Mouse (Mus musculus): Measurements from ENCODE around the gene Tmem135. TPM values are rescaled to one million over a fixed set of nuclear protein-coding genes. Genes with fewer than 3 reads are reported as not detected.

The Tmem135 gene
- polyA plus RNA-seq, 1 experiment, result 203 TPM

DNA sequence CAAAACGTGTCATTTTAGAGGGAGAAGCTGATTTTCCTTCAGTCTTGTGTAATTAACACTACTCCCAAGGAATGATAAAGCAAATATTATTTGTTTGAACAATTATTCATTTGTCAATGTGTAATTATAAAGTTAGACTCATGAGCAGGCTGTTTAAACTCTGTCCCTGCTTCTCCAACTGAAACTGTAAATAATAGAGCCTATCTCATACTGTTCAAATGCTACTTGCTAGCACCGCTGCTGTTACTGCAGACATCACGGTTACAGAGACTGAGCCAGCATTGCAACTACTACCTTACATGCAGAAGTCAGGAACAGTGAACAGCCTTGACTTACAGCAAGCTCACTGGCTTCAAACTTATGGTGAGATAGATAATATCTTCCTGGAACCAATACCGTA, 229.6 kb downstream of the Tmem135 start:
- TF ChIP-seq CTCF (IDR thresholded peaks at IDR 0.05; ENCODE audit: extremely low read depth, insufficient read length, insufficient replicate concordance, low read depth, low read length), result no peak
- no peak for TF ChIP-seq POLR2A (IDR thresholded peaks at IDR 0.05; ENCODE audit: low read depth, low read length)
- Histone ChIP-seq H3K36me3 (ENCODE audit: control insufficient read depth, insufficient read depth, low read length) (no peaks in the 10 kb centered on the region), H3K4me1 (ENCODE audit: control insufficient read depth, insufficient read depth, insufficient read length, low read length) (no peaks in the 10 kb centered on the region), H3K27me3 (ENCODE audit: control insufficient read depth, insufficient read depth, low read length) (no peaks in the 10 kb centered on the region), H3K4me3 (ENCODE audit: low read depth, low read length) (no peak overlapping the region), H3K27ac (ENCODE audit: insufficient read depth, low read depth, low read length) (no peak overlapping the region)
- WGBS, result 70% methylated on average over 4 of the region's 4 CpGs

GRCm38 (mm10) chr7:89173018-89173417, 231.0 kb downstream of the Tmem135 start:
- H3K36me3 ChIP-seq (ENCODE audit: control insufficient read depth, insufficient read depth, low read length), result no peaks in the 10 kb centered on the region
- no peaks in the 10 kb centered on the region for H3K27me3 ChIP-seq (ENCODE audit: control insufficient read depth, insufficient read depth, low read length)
- 75% methylated on average over 1 of the region's 1 CpGs for WGBS
- H3K4me3 ChIP-seq (ENCODE audit: low read depth, low read length), result no peak overlapping the region
- no peak overlapping the region for H3K27ac ChIP-seq (ENCODE audit: insufficient read depth, low read depth, low read length)
- no peaks in the 10 kb centered on the region for H3K4me1 ChIP-seq (ENCODE audit: control insufficient read depth, insufficient read depth, insufficient read length, low read length)
- TF ChIP-seq CTCF (IDR thresholded peaks at IDR 0.05; ENCODE audit: extremely low read depth, insufficient read length, insufficient replicate concordance, low read depth, low read length) (no peak), POLR2A (IDR thresholded peaks at IDR 0.05; ENCODE audit: low read depth, low read length) (no peak)

- no peak for TF ChIP-seq POLR2A (IDR thresholded peaks at IDR 0.05; ENCODE audit: low read depth, low read length)
- TF ChIP-seq CTCF (IDR thresholded peaks at IDR 0.05; ENCODE audit: extremely low read depth, insufficient read length, insufficient replicate concordance, low read depth, low read length), result no peak
- Histone ChIP-seq H3K27ac (ENCODE audit: insufficient read depth, low read depth, low read length) (no peak overlapping the region), H3K4me1 (ENCODE audit: control insufficient read depth, insufficient read depth, insufficient read length, low read length) (no peaks in the 10 kb centered on the region), H3K27me3 (ENCODE audit: control insufficient read depth, insufficient read depth, low read length) (no peaks in the 10 kb centered on the region), H3K4me3 (ENCODE audit: low read depth, low read length) (no peak overlapping the region), H3K36me3 (ENCODE audit: control insufficient read depth, insufficient read depth, low read length) (no peaks in the 10 kb centered on the region)
- WGBS, result 90% methylated on average over 4 of the region's 4 CpGs
Observed at GRCm38 (mm10) chr7:89171790-89172467, 232.1 kb downstream of the Tmem135 start.

DNA sequence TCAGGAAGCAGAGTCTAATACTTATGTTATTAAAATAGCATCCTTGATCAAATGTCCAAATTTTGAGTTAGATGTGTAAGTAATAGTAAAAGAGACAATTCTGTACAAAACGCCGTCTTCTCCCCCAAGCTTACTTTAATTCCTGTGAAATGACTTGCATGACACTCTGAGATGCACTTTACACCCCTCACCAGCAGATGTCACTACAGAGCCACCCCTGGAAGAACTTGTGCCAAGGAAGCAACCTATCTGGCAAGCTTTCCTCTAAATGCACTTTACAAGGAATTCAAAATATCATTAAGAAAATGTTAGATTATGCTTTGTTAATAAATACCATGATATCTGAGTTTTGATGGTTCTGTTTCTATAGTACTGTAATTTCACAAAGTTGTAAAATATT, 235.4 kb downstream of the Tmem135 start:
- TF ChIP-seq CTCF (IDR thresholded peaks at IDR 0.05; ENCODE audit: extremely low read depth, insufficient read length, insufficient replicate concordance, low read depth, low read length), result no peak
- no peak for TF ChIP-seq POLR2A (IDR thresholded peaks at IDR 0.05; ENCODE audit: low read depth, low read length)
- H3K27ac ChIP-seq (ENCODE audit: insufficient read depth, low read depth, low read length), result no peak overlapping the region
- H3K4me3 ChIP-seq (ENCODE audit: low read depth, low read length), result no peak overlapping the region
- no peaks in the 10 kb centered on the region for H3K4me1 ChIP-seq (ENCODE audit: control insufficient read depth, insufficient read depth, insufficient read length, low read length)
- 14% methylated on average over 2 of the region's 2 CpGs for WGBS
- 0 out of 2 replicates have a peak, but pooled peaks cover 3% of the 10 kb centered on the region for H3K36me3 ChIP-seq (ENCODE audit: control insufficient read depth, insufficient read depth, low read length)
- H3K27me3 ChIP-seq (ENCODE audit: control insufficient read depth, insufficient read depth, low read length), result no peaks in the 10 kb centered on the region

GRCm38 (mm10) chr7:89165528-89165927, 238.5 kb downstream of the Tmem135 start:
- no peak overlapping the region for H3K27ac ChIP-seq (ENCODE audit: insufficient read depth, low read depth, low read length)
- H3K4me1 ChIP-seq (ENCODE audit: control insufficient read depth, insufficient read depth, insufficient read length, low read length), result no peaks in the 10 kb centered on the region
- no peaks in the 10 kb centered on the region for H3K27me3 ChIP-seq (ENCODE audit: control insufficient read depth, insufficient read depth, low read length)
- H3K4me3 ChIP-seq (ENCODE audit: low read depth, low read length), result no peak overlapping the region
- TF ChIP-seq CTCF (IDR thresholded peaks at IDR 0.05; ENCODE audit: extremely low read depth, insufficient read length, insufficient replicate concordance, low read depth, low read length) (no peak), POLR2A (IDR thresholded peaks at IDR 0.05; ENCODE audit: low read depth, low read length) (no peak)
- 0 out of 2 replicates have a peak, but pooled peaks cover 3% of the 10 kb centered on the region for H3K36me3 ChIP-seq (ENCODE audit: control insufficient read depth, insufficient read depth, low read length)
- WGBS, result 82% methylated on average over 4 of the region's 4 CpGs

GRCm38 (mm10) chr7:89161610-89162378, 242.2 kb downstream of the Tmem135 start:
- TF ChIP-seq CTCF (IDR thresholded peaks at IDR 0.05; ENCODE audit: extremely low read depth, insufficient read length, insufficient replicate concordance, low read depth, low read length), result no peak
- TF ChIP-seq POLR2A (IDR thresholded peaks at IDR 0.05; ENCODE audit: low read depth, low read length), result no peak
- H3K4me3 ChIP-seq (ENCODE audit: low read depth, low read length), result no peak overlapping the region
- peaks cover 17% of the 10 kb centered on the region for H3K36me3 ChIP-seq (ENCODE audit: control insufficient read depth, insufficient read depth, low read length)
- no peaks in the 10 kb centered on the region for H3K4me1 ChIP-seq (ENCODE audit: control insufficient read depth, insufficient read depth, insufficient read length, low read length)
- H3K27ac ChIP-seq (ENCODE audit: insufficient read depth, low read depth, low read length), result no peak overlapping the region
- no peaks in the 10 kb centered on the region for H3K27me3 ChIP-seq (ENCODE audit: control insufficient read depth, insufficient read depth, low read length)
- WGBS, result 40% methylated on average over 6 of the region's 6 CpGs

GRCm38 (mm10) chr7:89157356-89157755, 246.7 kb downstream of the Tmem135 start:
- 85% methylated on average over 8 of the region's 8 CpGs for WGBS
- no peak for TF ChIP-seq POLR2A (IDR thresholded peaks at IDR 0.05; ENCODE audit: low read depth, low read length)
- no peak for TF ChIP-seq CTCF (IDR thresholded peaks at IDR 0.05; ENCODE audit: extremely low read depth, insufficient read length, insufficient replicate concordance, low read depth, low read length)
- H3K4me3 ChIP-seq (ENCODE audit: low read depth, low read length), result no peak overlapping the region
- no peak overlapping the region for H3K27ac ChIP-seq (ENCODE audit: insufficient read depth, low read depth, low read length)
- H3K36me3 ChIP-seq (ENCODE audit: control insufficient read depth, insufficient read depth, low read length), result peaks cover 24% of the 10 kb centered on the region
- no peaks in the 10 kb centered on the region for H3K4me1 ChIP-seq (ENCODE audit: control insufficient read depth, insufficient read depth, insufficient read length, low read length)
- H3K27me3 ChIP-seq (ENCODE audit: control insufficient read depth, insufficient read depth, low read length), result no peaks in the 10 kb centered on the region

All from small intestine, adult 2 months (tissue).